Mouse (Mus musculus) brain, embryonic 18.5 days (tissue): Measurements from ENCODE around the gene Nr4a3.
A peak's percentile ranks its signal among the peaks of the same experiment; 100 is the strongest.

Source experiments
- DNase-seq: peaks from one replicate; pipeline ENCODE4 v3.0.0-alpha.2; 2012; ENCODE audit warnings: low read depth, low spot score

Gene Nr4a3

GRCm38 (mm10) chr4:48044491-48045211 lies at the start of gene Nr4a3:
Gene Nr4a3, plus strand, starts transcription at chr4:48045153.
- DNase-seq = peak; percentile 85

- DNase-seq = no peak
These were observed 42.0 kb upstream of the Nr4a3 start for GRCm38 (mm10) chr4:48002969-48003368.

GRCm38 (mm10) chr4:48003456-48003855 lies 41.5 kb upstream of the Nr4a3 start:
- DNase-seq = no peak

- DNase-seq = no peak
These were observed 38.6 kb upstream of the Nr4a3 start for GRCm38 (mm10) chr4:48006355-48006754.

GRCm38 (mm10) chr4:48012209-48012608 lies 32.7 kb upstream of the Nr4a3 start:
- no peak for DNase-seq

- no peak for DNase-seq
These were observed 22.0 kb upstream of the Nr4a3 start for GRCm38 (mm10) chr4:48022966-48023365.

- no peak for DNase-seq
These were observed 15.3 kb upstream of the Nr4a3 start for GRCm38 (mm10) chr4:48029652-48030051.

GRCm38 (mm10) chr4:48034287-48034686 lies 10.7 kb upstream of the Nr4a3 start:
- DNase-seq = no peak

GRCm38 (mm10) chr4:48037646-48038045 lies 7.3 kb upstream of the Nr4a3 start:
- no peak for DNase-seq

GRCm38 (mm10) chr4:48038847-48039246 lies 6.1 kb upstream of the Nr4a3 start:
- no peak for DNase-seq

- no peak for DNase-seq
These were observed 5.2 kb upstream of the Nr4a3 start for GRCm38 (mm10) chr4:48039736-48040135.

GRCm38 (mm10) chr4:48042466-48042785 lies 2.5 kb upstream of the Nr4a3 start:
- no peak for DNase-seq

GRCm38 (mm10) chr4:48042786-48043701 lies 1.9 kb upstream of the Nr4a3 start:
- peak; percentile 92 for DNase-seq

- no peak for DNase-seq
These were observed 837 bp upstream of the Nr4a3 start for GRCm38 (mm10) chr4:48044141-48044490.

GRCm38 (mm10) chr4:48045281-48045720 lies 348 bp downstream of the Nr4a3 start:
- DNase-seq = no peak

- DNase-seq = no peak
These were observed 938 bp downstream of the Nr4a3 start for GRCm38 (mm10) chr4:48045721-48046460.

GRCm38 (mm10) chr4:48046461-48046901 lies 1.5 kb downstream of the Nr4a3 start:
- no peak for DNase-seq

GRCm38 (mm10) chr4:48047136-48047765 lies 2.3 kb downstream of the Nr4a3 start:
- no peak for DNase-seq

GRCm38 (mm10) chr4:48047766-48048371 lies 2.9 kb downstream of the Nr4a3 start:
- DNase-seq = no peak

- DNase-seq = no peak
These were observed 3.7 kb downstream of the Nr4a3 start for GRCm38 (mm10) chr4:48048456-48049315.
